Mouse (Mus musculus): ENCODE measurements at regions not wholly inside any gene's neighbourhood (a gene's known extent, or its start where the extent isn't known, plus 50 kb on each side); places are given as distances from the start of the nearest gene placed in this dataset.
A peak's percentile ranks its signal among the peaks of the same experiment; 100 is the strongest.

- no peaks in the 10 kb centered on the region for H3K9me3 ChIP-seq (ENCODE audit: control insufficient read depth, low read length)
Measured at GRCm38 (mm10) chr11:23124198-23124951, 117.0 kb downstream of the Fam161a start.

GRCm38 (mm10) chr11:23131122-23131521, 123.8 kb downstream of the Fam161a start:
- DNase-seq (ENCODE audit: low spot score) (no peak), ATAC-seq (ENCODE audit: low FRiP score) (no peak)
- Histone ChIP-seq H3K4me3 (replicated peaks; ENCODE audit: low read length) (no peak overlapping the region), H3K27ac (no peak overlapping the region), H3K9me3 (ENCODE audit: control insufficient read depth, low read length) (no peaks in the 10 kb centered on the region), H3K9ac (no peak overlapping the region), H3K4me1 (replicated peaks; ENCODE audit: control insufficient read depth, insufficient read depth, low read length) (no peaks in the 10 kb centered on the region), H3K4me2 (replicated peaks) (no peak overlapping the region), H3K36me3 (replicated peaks; ENCODE audit: control insufficient read depth, insufficient read depth) (no peaks in the 10 kb centered on the region), H3K27me3 (ENCODE audit: control insufficient read depth, insufficient read depth, low read length) (no peaks in the 10 kb centered on the region)
- 54% methylated on average over 1 of the region's 1 CpGs for WGBS

More at GRCm38 (mm10) chr11:23124198-23124951, 117.0 kb downstream of the Fam161a start:
- no peaks in the 10 kb centered on the region for H3K27me3 ChIP-seq (ENCODE audit: control insufficient read depth, insufficient read depth, low read length)
- H3K4me2 ChIP-seq (replicated peaks), result peak overlapping the region; percentile 61
- 4% methylated on average over 24 of the region's 25 CpGs for WGBS
- H3K27ac ChIP-seq, result no peak overlapping the region
- DNase-seq (ENCODE audit: low spot score), result peak; percentile 73
- no peaks in the 10 kb centered on the region for H3K36me3 ChIP-seq (replicated peaks; ENCODE audit: control insufficient read depth, insufficient read depth)
- H3K4me3 ChIP-seq (replicated peaks; ENCODE audit: low read length), result peak overlapping the region; percentile 29
- peak overlapping the region; percentile 36 for H3K9ac ChIP-seq
- H3K4me1 ChIP-seq (replicated peaks; ENCODE audit: control insufficient read depth, insufficient read depth, low read length), result no peaks in the 10 kb centered on the region
- peak; percentile 97 for ATAC-seq (ENCODE audit: low FRiP score)

DNA sequence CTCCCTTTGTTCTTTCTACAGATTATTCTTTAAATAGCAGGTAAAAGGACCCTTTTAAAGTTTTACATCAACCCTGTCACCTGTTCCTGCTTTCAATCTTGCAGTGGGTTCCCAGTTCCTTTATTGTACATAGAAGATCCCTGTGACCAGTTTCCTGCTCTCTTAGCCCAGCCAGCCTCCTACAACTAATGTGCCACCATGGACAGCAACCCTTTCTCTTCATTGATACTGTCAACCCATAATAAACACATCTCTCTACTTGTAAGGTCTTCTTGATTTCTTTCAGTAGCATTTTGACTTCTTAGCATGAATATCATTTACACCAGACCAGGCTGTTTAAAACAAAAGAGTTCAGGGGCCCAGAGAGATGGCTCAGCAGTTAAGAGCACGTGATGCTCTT, 124.2 kb upstream of the Xpo1 start:
- Histone ChIP-seq H3K36me3 (replicated peaks; ENCODE audit: control insufficient read depth, insufficient read depth) (no peaks in the 10 kb centered on the region), H3K27ac (no peak overlapping the region), H3K4me3 (replicated peaks; ENCODE audit: low read length) (no peak overlapping the region), H3K27me3 (ENCODE audit: control insufficient read depth, insufficient read depth, low read length) (no peaks in the 10 kb centered on the region), H3K9me3 (ENCODE audit: control insufficient read depth, low read length) (no peaks in the 10 kb centered on the region), H3K4me1 (replicated peaks; ENCODE audit: control insufficient read depth, insufficient read depth, low read length) (no peaks in the 10 kb centered on the region), H3K4me2 (replicated peaks) (no peak overlapping the region), H3K9ac (no peak overlapping the region)
- ATAC-seq (ENCODE audit: low FRiP score), result no peak
- WGBS, result 80% methylated on average over 1 of the region's 1 CpGs
- DNase-seq (ENCODE audit: low spot score), result no peak

- Histone ChIP-seq H3K4me2 (replicated peaks) (no peak overlapping the region), H3K4me3 (replicated peaks; ENCODE audit: low read length) (no peak overlapping the region), H3K9me3 (ENCODE audit: control insufficient read depth, low read length) (no peaks in the 10 kb centered on the region), H3K27me3 (ENCODE audit: control insufficient read depth, insufficient read depth, low read length) (no peaks in the 10 kb centered on the region), H3K27ac (no peak overlapping the region), H3K36me3 (replicated peaks; ENCODE audit: control insufficient read depth, insufficient read depth) (no peaks in the 10 kb centered on the region), H3K4me1 (replicated peaks; ENCODE audit: control insufficient read depth, insufficient read depth, low read length) (peaks cover 6% of the 10 kb centered on the region; the same call in 1 of the 2 replicates), H3K9ac (no peak overlapping the region)
- 35% methylated on average over 6 of the region's 6 CpGs for WGBS
- DNase-seq (ENCODE audit: low spot score) (peak; percentile 70), ATAC-seq (ENCODE audit: low FRiP score) (peak; percentile 85)
Measured at GRCm38 (mm10) chr11:23140429-23141099, 115.3 kb upstream of the Xpo1 start.

DNA sequence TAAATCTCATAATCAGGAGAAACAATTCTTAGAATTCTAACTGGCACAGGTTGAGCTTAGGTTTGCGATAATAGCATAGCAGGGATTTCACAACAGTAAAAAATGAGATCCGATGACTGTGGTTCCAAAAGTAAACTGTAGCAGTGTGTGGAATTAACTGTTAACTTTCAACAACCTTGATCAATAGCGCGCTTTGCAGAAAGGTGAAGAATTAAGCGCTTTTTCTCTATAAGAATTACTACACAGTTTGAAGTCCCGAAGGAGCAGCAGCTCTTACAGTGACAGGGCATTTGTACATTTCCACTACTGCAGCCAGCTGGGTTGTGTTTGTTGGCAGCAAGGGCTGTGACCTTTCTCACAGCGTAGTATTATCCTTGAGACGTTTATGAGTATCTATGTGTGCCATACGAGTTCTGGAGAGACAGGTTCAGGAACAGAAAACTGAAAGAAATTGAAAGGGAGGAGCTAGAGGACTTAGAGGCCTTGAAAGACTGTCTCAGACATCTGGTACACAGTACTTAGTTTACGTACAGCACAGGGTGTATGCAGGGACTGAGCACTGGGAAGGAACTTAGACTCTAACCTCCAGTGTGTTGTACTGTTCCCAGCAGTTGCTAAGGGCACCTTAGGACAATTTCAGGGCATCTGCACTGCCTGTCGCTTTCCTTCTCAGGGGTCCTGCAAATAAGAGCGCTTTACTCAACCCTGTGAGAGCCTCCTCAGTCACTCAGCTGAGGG, 114.6 kb upstream of the Xpo1 start:
- Histone ChIP-seq H3K4me3 (replicated peaks; ENCODE audit: low read length) (no peak overlapping the region), H3K4me2 (replicated peaks) (no peak overlapping the region), H3K9me3 (ENCODE audit: control insufficient read depth, low read length) (no peaks in the 10 kb centered on the region), H3K27me3 (ENCODE audit: control insufficient read depth, insufficient read depth, low read length) (no peaks in the 10 kb centered on the region), H3K27ac (0 out of 2 replicates have a peak overlapping the region, but pooled peaks have one; percentile 17), H3K36me3 (replicated peaks; ENCODE audit: control insufficient read depth, insufficient read depth) (no peaks in the 10 kb centered on the region), H3K4me1 (replicated peaks; ENCODE audit: control insufficient read depth, insufficient read depth, low read length) (peaks cover 6% of the 10 kb centered on the region; the same call in 1 of the 2 replicates), H3K9ac (no peak overlapping the region)
- ATAC-seq (ENCODE audit: low FRiP score) (peak; percentile 38; the same call in 1 of the 2 replicates), DNase-seq (ENCODE audit: low spot score) (no peak)
- 62% methylated on average over 12 of the region's 12 CpGs for WGBS

- Histone ChIP-seq H3K4me1 (replicated peaks; ENCODE audit: control insufficient read depth, insufficient read depth, low read length) (no peaks in the 10 kb centered on the region), H3K27me3 (ENCODE audit: control insufficient read depth, insufficient read depth, low read length) (no peaks in the 10 kb centered on the region), H3K36me3 (replicated peaks; ENCODE audit: control insufficient read depth, insufficient read depth) (no peaks in the 10 kb centered on the region), H3K9me3 (ENCODE audit: control insufficient read depth, low read length) (no peaks in the 10 kb centered on the region), H3K27ac (no peak overlapping the region), H3K4me3 (replicated peaks; ENCODE audit: low read length) (no peak overlapping the region), H3K9ac (no peak overlapping the region), H3K4me2 (replicated peaks) (no peak overlapping the region)
- ATAC-seq (ENCODE audit: low FRiP score) (0 out of 2 replicates have a peak, but pooled peaks have one; percentile 28), DNase-seq (ENCODE audit: low spot score) (no peak)
- WGBS, result 73% methylated on average over 8 of the region's 8 CpGs
Measured at GRCm38 (mm10) chr11:23148048-23148596, 107.7 kb upstream of the Xpo1 start.

DNA sequence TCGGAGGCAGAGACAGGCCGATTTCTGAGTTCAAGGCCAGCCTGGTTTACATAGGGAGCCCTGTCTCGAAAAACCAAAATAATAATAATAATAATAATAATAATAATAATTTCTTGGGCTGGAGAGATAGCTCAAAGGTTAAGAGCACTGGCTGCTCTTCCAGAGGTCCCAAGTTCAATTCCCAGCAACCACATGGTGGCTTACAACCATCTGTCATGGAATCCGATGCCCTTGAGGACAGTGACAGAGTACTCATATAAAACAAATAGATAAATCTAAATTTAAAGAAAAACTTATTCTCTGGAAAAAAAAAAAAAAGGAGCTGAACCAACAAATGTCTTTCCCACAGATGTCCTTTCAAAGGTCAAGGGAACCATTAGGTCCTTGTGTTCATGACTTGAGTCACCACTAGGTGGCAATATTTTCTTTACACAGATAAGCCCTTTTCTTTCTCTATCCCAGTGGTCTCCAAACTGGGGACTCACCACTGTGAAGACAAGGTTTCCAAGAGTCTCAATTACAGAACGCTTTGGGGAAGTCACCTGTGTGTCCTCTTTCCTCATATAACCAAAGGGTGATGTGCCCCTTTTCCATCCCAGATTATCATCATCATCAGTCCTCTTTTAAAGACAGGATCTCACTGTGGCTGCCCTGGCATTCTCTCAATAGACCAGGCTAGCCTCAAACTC, 106.1 kb upstream of the Xpo1 start:
- H3K27me3 ChIP-seq (ENCODE audit: control insufficient read depth, insufficient read depth, low read length), result no peaks in the 10 kb centered on the region
- 68% methylated on average over 5 of the region's 5 CpGs for WGBS
- 0 out of 2 replicates have a peak, but pooled peaks have one; percentile 69 for ATAC-seq (ENCODE audit: low FRiP score)
- no peaks in the 10 kb centered on the region for H3K9me3 ChIP-seq (ENCODE audit: control insufficient read depth, low read length)
- H3K27ac ChIP-seq, result no peak overlapping the region
- no peaks in the 10 kb centered on the region for H3K36me3 ChIP-seq (replicated peaks; ENCODE audit: control insufficient read depth, insufficient read depth)
- no peak overlapping the region for H3K4me2 ChIP-seq (replicated peaks)
- DNase-seq (ENCODE audit: low spot score), result peak; percentile 76
- H3K4me1 ChIP-seq (replicated peaks; ENCODE audit: control insufficient read depth, insufficient read depth, low read length), result no peaks in the 10 kb centered on the region
- H3K9ac ChIP-seq, result no peak overlapping the region
- no peak overlapping the region for H3K4me3 ChIP-seq (replicated peaks; ENCODE audit: low read length)

- DNase-seq (ENCODE audit: low spot score), result no peak
- Histone ChIP-seq H3K27ac (no peak overlapping the region), H3K9ac (no peak overlapping the region), H3K4me2 (replicated peaks) (no peak overlapping the region), H3K36me3 (replicated peaks; ENCODE audit: control insufficient read depth, insufficient read depth) (no peaks in the 10 kb centered on the region), H3K4me1 (replicated peaks; ENCODE audit: control insufficient read depth, insufficient read depth, low read length) (no peaks in the 10 kb centered on the region), H3K4me3 (replicated peaks; ENCODE audit: low read length) (no peak overlapping the region), H3K9me3 (ENCODE audit: control insufficient read depth, low read length) (peaks cover 7% of the 10 kb centered on the region; the same call in 1 of the 2 replicates), H3K27me3 (ENCODE audit: control insufficient read depth, insufficient read depth, low read length) (no peaks in the 10 kb centered on the region)
- WGBS, result 61% methylated on average over 1 of the region's 1 CpGs
- ATAC-seq (ENCODE audit: low FRiP score), result no peak
Measured at GRCm38 (mm10) chr11:23154851-23155250, 101.0 kb upstream of the Xpo1 start.
